Mouse (Mus musculus): Measurements from ENCODE around the gene Capn2. TPM values are rescaled to one million over a fixed set of nuclear protein-coding genes. Genes with fewer than 3 reads are reported as not detected.

The Capn2 gene
- polyA plus RNA-seq, 1 experiment = 2.4 TPM

- TF ChIP-seq POLR2A (IDR thresholded peaks at IDR 0.05; ENCODE audit: control insufficient read depth, low read depth, low read length) (no peak), CTCF (IDR thresholded peaks at IDR 0.05; ENCODE audit: control insufficient read depth, insufficient read depth, insufficient replicate concordance, low read depth, low read length) (no peak)
- no peak overlapping the region for H3K4me3 ChIP-seq (ENCODE audit: control insufficient read depth, low read depth, low read length)
- no peaks in the 10 kb centered on the region for H3K27me3 ChIP-seq (ENCODE audit: control insufficient read depth, insufficient read depth, low read length)
- H3K36me3 ChIP-seq (ENCODE audit: control insufficient read depth, insufficient read depth, low read length) = no peaks in the 10 kb centered on the region
- H3K27ac ChIP-seq (ENCODE audit: control insufficient read depth, insufficient read depth, low read depth, low read length) = no peak overlapping the region
- no peaks in the 10 kb centered on the region for H3K4me1 ChIP-seq (ENCODE audit: control insufficient read depth, insufficient read depth, low read length)
Measured at GRCm38 (mm10) chr1:182419481-182419880, 97.9 kb downstream of the Capn2 start.

Other genes starting within 250 kb of the Capn2 start
- 10.6 and 10.9 TPM in 2 replicates for gene Degs1, start 234.8 kb downstream of the Capn2 start, polyA plus RNA-seq (2012; rRNA removed)
- gene Fbxo28, start 176.0 kb downstream of the Capn2 start, polyA plus RNA-seq (2012; rRNA removed) = 6.8 and 7.9 TPM in 2 replicates
- 4.5 and 4.6 TPM in 2 replicates for gene Trp53bp2, start 108.4 kb downstream of the Capn2 start, polyA plus RNA-seq (2012; rRNA removed)
- 1.4 and 1.5 TPM in 2 replicates for gene Capn8, start 47.4 kb upstream of the Capn2 start, polyA plus RNA-seq (2012; rRNA removed)
- gene Ccdc185, start 231.6 kb upstream of the Capn2 start, polyA plus RNA-seq (2012; rRNA removed) = 206 and 220 TPM in 2 replicates
- 1.1 and 1.2 TPM in 2 replicates for gene Susd4, start 246.3 kb upstream of the Capn2 start, polyA plus RNA-seq (2012; rRNA removed)